Mouse (Mus musculus) C2C12 (cell line): Measurements from ENCODE around the gene 4930426L09Rik.

ENCODE experiments used
- CTCF ChIP-seq: IDR thresholded peaks from one replicate; pipeline ENCODE4 v1.5.1; 2011; ENCODE audit not compliant: control insufficient read depth, insufficient read depth, insufficient read length
- FOSL1 ChIP-seq: IDR thresholded peaks from one replicate; pipeline ENCODE4 v1.8.0; 2011; ENCODE audit warnings: mild to moderate bottlenecking, low read length; ENCODE audit not compliant: poor library complexity, insufficient read depth, severe bottlenecking
- MAX ChIP-seq: IDR thresholded peaks from one replicate; pipeline ENCODE4 v1.6.1; 2011; ENCODE audit warnings: mild to moderate bottlenecking, control low read depth
- USF1 ChIP-seq: IDR thresholded peaks from one replicate; pipeline ENCODE4 v1.6.1; 2011; ENCODE audit warnings: low read depth, mild to moderate bottlenecking, control low read depth, moderate library complexity

DNA sequence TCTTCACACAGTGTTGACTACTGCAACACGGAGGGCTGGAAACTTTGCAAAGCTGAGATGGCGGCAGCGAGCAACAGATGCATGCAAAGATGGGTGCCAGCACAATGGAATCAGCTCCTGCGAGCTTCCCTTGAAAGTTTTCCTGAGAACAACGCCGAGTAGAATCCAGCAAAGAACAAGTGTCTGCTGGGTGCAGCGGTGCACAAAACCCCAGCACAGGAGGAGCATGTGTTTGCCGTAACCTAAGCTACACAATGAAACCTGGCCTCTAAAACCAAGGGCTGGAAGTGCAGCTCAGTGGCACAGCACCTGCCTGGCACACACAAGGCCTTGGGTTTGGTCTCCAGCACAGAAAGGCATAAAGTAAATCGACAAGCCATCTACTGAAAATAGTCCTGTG, 40.1 kb upstream of the 4930426L09Rik start:
- TF ChIP-seq CTCF (no peak), USF1 (no peak), FOSL1 (no peak), MAX (no peak)
